8 mouse cellular contexts compared by ENCODE assay signal in genomic region chr16:37789015-37789381, GRCm38 (mm10). TPM values are rescaled to one million over a fixed set of nuclear protein-coding genes. Genes with fewer than 3 reads are reported as not detected.
DNase-seq lines count a peak whose midpoint lies in the region; ATAC-seq and TF ChIP-seq lines count a peak whose summit lies in the region.

No protein-coding gene starts in this region.

- peaks cover 84% of the 10 kb centered on the region for H3K4me1 ChIP-seq in kidney, embryonic 15.5 days
- H3K4me1 ChIP-seq in kidney, adult 2 months (ENCODE audit: control insufficient read depth, insufficient read depth, low read length): peaks cover 11% of the 10 kb centered on the region
- peaks cover 23% of the 10 kb centered on the region for H3K4me1 ChIP-seq in hindbrain, embryonic 16.5 days (ENCODE audit: control insufficient read depth, insufficient read depth, low read depth, low read length)
- peaks cover 16% of the 10 kb centered on the region for H3K4me1 ChIP-seq in midbrain, embryonic 16.5 days (ENCODE audit: control insufficient read depth, insufficient read depth, low read length)

- DNase-seq in kidney, adult 2 months: no peak
- DNase-seq in gastrocnemius, adult 2 months: peak; percentile 71
- no peak for DNase-seq in adrenal gland, postnatal 4 days (ENCODE audit: low spot score in 2 of 2)
- no peak for DNase-seq in layer of hippocampus, postnatal 25 days (ENCODE audit: extremely low spot score in 1 of 2, low spot score in 1 of 2)
- DNase-seq in kidney, postnatal 10 days: no peak

- H3K27ac ChIP-seq in kidney, embryonic 15.5 days: peak overlapping the region; percentile 93
- H3K27ac ChIP-seq in kidney, adult 2 months (ENCODE audit: insufficient read depth, low read depth, low read length): no peak overlapping the region
- H3K27ac ChIP-seq in gastrocnemius, adult 2 months: peak overlapping the region; percentile 78
- peak overlapping the region; percentile 46; the same call in 1 of the 2 replicates for H3K27ac ChIP-seq in hindbrain, embryonic 16.5 days (ENCODE audit: low read depth, low read length)
- H3K27ac ChIP-seq in midbrain, embryonic 16.5 days (ENCODE audit: low read length): peak overlapping the region; percentile 74

- H3K27me3 ChIP-seq in kidney, embryonic 15.5 days: no peaks in the 10 kb centered on the region
- no peaks in the 10 kb centered on the region for H3K27me3 ChIP-seq in kidney, adult 2 months (replicated peaks; ENCODE audit: control insufficient read depth, insufficient read depth, low read length)
- H3K27me3 ChIP-seq in hindbrain, embryonic 16.5 days (replicated peaks; ENCODE audit: control insufficient read depth, insufficient read depth, low read length): no peaks in the 10 kb centered on the region
- H3K27me3 ChIP-seq in midbrain, embryonic 16.5 days (ENCODE audit: control insufficient read depth, insufficient read depth, low read depth, low read length): no peaks in the 10 kb centered on the region

- WGBS in kidney, embryonic 15.5 days: 62% methylated on average over 6 of the region's 6 CpGs
- WGBS in kidney, adult 2 months: 63% methylated on average over 6 of the region's 6 CpGs
- WGBS in hindbrain, embryonic 16.5 days: 65% methylated on average over 6 of the region's 6 CpGs
- WGBS in midbrain, embryonic 16.5 days: 57% methylated on average over 6 of the region's 6 CpGs

- TF ChIP-seq POLR2A in kidney, adult 2 months (IDR thresholded peaks at IDR 0.05; ENCODE audit: low read depth, low read length): no peak

- H3K4me3 ChIP-seq in kidney, embryonic 15.5 days (replicated peaks): no peak overlapping the region
- no peak overlapping the region for H3K4me3 ChIP-seq in kidney, adult 2 months (ENCODE audit: insufficient read depth, low read depth, low read length)
- H3K4me3 ChIP-seq in gastrocnemius, adult 2 months: peak overlapping the region; percentile 43
- H3K4me3 ChIP-seq in hindbrain, embryonic 16.5 days (ENCODE audit: low read length): no peak overlapping the region
- H3K4me3 ChIP-seq in midbrain, embryonic 16.5 days (ENCODE audit: low read depth, low read length): no peak overlapping the region

- H3K9ac ChIP-seq in kidney, embryonic 15.5 days: no peak overlapping the region
- H3K9ac ChIP-seq in hindbrain, embryonic 16.5 days (ENCODE audit: low read depth, low read length): no peak overlapping the region
- H3K9ac ChIP-seq in midbrain, embryonic 16.5 days (ENCODE audit: low read depth, low read length): no peak overlapping the region

- intact Hi-C loops in gastrocnemius, adult 2 months (cut with DNase I): no loop called here

- no peaks in the 10 kb centered on the region for H3K9me3 ChIP-seq in kidney, embryonic 15.5 days (replicated peaks)
- H3K9me3 ChIP-seq in hindbrain, embryonic 16.5 days (ENCODE audit: control insufficient read depth, low read length): no peaks in the 10 kb centered on the region
- no peaks in the 10 kb centered on the region for H3K9me3 ChIP-seq in midbrain, embryonic 16.5 days (replicated peaks; ENCODE audit: control insufficient read depth, low read length, poor library complexity, severe bottlenecking)

- H3K36me3 ChIP-seq in kidney, embryonic 15.5 days: peaks cover 56% of the 10 kb centered on the region
- no peaks in the 10 kb centered on the region for H3K36me3 ChIP-seq in kidney, adult 2 months (ENCODE audit: control insufficient read depth, insufficient read depth, low read length)
- no peaks in the 10 kb centered on the region for H3K36me3 ChIP-seq in hindbrain, embryonic 16.5 days (ENCODE audit: control insufficient read depth, insufficient read depth, low read length)
- no peaks in the 10 kb centered on the region for H3K36me3 ChIP-seq in midbrain, embryonic 16.5 days (ENCODE audit: control insufficient read depth, insufficient read depth, low read length)

- no peak for TF ChIP-seq CTCF in kidney, adult 2 months (conservative IDR thresholded peaks at IDR 0.05; ENCODE audit: insufficient read depth, insufficient read length, low read depth, low read length)
- TF ChIP-seq CTCF in gastrocnemius, adult 2 months (IDR thresholded peaks at IDR 0.05): no peak

- H3K4me2 ChIP-seq in kidney, embryonic 15.5 days: 0 out of 2 replicates have a peak overlapping the region, but pooled peaks have one; percentile 36
- no peak overlapping the region for H3K4me2 ChIP-seq in hindbrain, embryonic 16.5 days (ENCODE audit: low read length)
- H3K4me2 ChIP-seq in midbrain, embryonic 16.5 days (ENCODE audit: low read length): no peak overlapping the region

- no peak for ATAC-seq in kidney, embryonic 15.5 days (replicated peaks; ENCODE audit: low FRiP score)
- no peak for ATAC-seq in hindbrain, embryonic 16.5 days
- no peak for ATAC-seq in midbrain, embryonic 16.5 days

RNA-seq across cellular contexts. Expression of gene Fstl1, which starts 12.3 kb away (rescaled TPM):
- polyA plus RNA-seq in kidney, embryonic 15.5 days (2015; fragmentation: Nextera tagmentation; extraction: Ambion mirVana): 557 and 571 TPM in 2 replicates
- polyA plus RNA-seq in kidney, adult 2 months (2012; rRNA removed): 21.3 and 25.8 TPM in 2 replicates
- total RNA-seq in gastrocnemius, adult 2 months (2021): 10 to 100 TPM; 30.2 to 54.1 TPM
- polyA plus RNA-seq in hindbrain, embryonic 16.5 days (2015; fragmentation: Nextera tagmentation; extraction: Ambion mirVana): 81.2 and 110 TPM in 2 replicates
- 69.2 and 74.3 TPM in 2 replicates for polyA plus RNA-seq in midbrain, embryonic 16.5 days (2015; fragmentation: Nextera tagmentation; extraction: Ambion mirVana)
- total RNA-seq in adrenal gland, postnatal 4 days (2021): 100 to 1,000 TPM; 242 to 304 TPM
- total RNA-seq in layer of hippocampus, postnatal 25 days (2021): 10 to 100 TPM; 32.0 to 36.1 TPM
